Mouse (Mus musculus) left cerebral cortex, adult 11 months (tissue): ENCODE data around the gene Phka2.

Experiments
- DNase-seq: peaks from one replicate; pipeline ENCODE4 v3.0.0; 2022; ENCODE audit warnings: low spot score

Phka2 gene

DNA sequence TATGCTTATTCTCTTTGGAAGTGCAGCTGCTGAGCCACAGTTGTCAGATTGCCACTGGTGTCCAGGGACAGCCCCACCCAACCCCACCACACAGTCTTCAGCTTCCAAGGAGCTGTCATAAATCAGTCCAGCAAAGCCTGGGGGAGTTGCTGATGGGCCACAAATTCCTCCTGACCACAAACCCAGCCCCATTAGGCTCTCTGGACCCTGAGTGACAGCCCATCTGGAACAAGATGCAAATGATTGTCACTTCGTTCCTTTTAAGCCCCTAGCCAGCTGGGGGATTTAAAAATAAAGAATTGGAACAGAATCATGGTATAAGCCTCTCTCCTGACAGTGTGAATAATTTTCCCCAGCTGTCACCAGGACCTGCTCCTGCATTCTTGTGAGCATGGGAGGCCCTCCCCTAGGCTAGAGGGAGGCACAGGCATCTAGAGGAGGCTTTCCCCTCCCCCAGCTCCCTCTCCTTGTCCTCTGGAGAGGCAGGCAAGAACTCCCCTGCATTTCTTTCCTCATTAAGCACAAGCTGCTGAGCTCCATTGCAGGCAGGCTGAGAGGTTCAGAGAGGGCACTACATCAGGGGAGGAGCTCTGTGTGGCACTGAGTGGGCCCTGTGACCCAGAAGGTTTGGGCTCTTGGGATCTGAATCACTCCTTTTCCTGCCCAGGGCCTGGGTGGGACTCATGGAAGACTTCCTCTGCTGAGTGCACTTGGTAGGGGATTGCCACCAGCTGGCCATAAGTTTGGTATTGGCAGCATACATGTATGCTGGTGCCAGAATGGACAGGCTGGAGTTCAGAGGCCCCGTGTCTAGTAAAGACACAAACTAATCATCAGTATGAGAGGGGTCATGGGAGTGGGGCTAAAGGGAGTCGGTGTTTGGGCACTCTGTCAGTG is 96.8 kb downstream of the Phka2 start:
- DNase-seq, result no peak

DNA sequence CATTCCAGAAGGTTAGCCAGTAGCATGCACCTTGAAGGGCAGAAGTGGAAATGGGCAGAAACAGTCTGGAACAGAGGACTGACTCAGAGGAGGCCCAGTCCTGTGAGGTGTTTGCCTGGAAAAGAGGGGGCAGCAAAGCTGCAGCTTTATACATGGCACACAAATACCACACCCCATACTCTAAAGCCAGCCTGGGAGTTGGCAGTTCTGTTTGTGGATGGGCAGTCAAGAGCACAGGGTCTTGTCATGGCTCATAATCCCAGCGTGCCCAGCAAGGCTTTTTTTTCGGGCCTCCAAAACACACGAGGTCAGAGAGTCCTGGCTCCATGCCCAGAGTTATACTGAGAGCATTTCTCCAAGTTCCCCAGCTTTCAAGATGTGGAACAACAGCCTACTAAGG is 99.1 kb downstream of the Phka2 start:
- DNase-seq, result no peak

DNA sequence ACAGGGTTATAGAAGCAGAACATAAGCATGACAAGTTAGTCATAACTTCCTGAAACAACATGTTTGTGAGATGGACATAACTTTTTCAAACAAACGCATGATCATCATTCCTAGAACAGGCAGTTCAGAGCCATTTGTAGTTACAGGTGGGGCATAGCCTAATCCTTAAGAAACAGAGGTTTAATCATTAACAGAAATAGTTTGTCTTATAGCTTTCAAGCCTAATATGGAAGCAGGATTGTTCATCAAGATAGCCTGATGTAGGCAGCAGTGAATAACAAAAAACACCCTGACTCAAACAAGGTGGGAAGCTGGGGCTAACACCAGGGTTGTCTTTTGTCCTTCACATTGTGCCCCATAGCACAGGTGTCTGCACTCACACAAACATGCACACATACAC is 100.8 kb downstream of the Phka2 start:
- DNase-seq, result no peak

DNA sequence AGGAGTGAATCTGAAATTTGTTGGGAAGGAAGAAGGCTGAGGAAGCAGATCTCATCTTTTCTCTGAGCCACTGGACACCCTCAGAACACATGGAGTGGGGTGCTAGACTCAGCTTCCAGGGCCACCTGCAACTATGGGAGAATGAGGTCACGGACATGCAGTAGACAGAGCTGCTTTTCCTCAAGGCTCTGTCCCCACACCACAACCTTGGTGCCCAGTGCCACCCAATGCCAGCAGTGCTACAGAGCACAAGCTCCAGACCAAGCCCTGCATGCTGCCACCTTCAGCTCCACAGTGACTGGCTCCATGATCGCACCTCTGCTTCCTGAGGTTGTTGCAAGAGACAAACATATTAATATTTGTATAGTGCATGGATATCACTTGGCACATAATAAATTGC is 101.3 kb downstream of the Phka2 start:
- DNase-seq, result no peak

DNA sequence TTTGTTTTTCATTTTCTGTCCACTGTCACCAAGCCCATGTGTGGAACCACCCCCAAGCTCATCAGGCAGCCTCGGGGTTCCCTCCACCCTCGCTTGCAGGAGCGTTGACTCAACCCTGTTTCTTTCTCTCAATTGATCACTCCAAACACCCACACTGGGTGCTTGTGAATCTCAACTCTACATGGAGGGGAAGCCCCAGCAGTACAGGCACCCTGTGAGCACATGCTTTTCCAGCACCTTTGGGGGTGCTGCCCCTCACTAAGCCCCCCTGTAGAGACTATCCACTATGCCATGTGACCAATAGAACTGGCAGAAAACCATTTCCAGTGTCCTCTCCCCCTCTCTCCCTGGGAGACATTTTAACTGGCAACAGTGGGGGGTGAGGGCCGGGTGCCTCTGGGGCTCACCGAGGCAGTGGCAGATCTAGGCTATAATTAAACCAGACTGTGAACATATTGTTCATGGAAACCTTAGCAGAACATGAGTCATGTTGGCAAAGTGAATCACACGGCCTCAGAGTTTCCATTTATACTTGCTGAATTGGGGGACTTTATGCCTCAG is 102.1 kb downstream of the Phka2 start:
- no peak for DNase-seq

DNA sequence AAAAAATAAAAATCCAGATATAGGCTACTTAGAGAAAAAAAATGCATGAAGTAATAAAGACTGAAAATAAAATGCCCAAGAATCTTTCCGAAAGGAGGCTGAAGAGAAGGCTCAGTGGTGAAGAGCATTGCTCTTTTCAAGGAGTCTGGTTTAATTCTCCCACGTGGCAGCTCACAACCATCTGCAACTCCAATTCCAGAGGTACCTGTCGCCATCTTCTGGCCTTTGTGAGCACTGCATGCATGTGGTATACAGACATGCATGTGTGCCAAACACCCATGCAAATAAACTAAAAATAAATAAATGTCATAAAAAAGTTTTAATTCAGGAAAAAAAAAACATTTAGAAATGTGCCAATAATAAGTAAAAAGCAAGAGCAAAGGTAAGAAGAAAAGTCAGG is 107.9 kb downstream of the Phka2 start:
- DNase-seq, result no peak

DNA sequence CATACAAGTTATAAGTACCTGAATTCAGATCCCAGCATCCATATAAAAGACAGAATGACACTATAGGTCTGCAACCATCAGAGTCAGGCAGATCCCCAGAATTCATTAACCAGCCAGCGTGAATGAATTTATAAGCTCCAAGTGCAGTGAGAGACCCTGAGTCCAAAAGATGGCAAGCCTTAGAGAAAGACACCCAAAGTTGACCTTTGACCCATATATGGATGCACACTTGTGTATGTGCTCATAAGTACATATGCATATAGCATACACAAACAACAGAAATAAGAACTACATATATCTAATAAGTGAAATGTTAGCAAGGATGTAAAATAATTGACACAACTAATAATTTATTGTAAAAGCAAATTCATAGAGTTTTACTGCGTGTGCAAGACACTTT is 108.5 kb downstream of the Phka2 start:
- no peak for DNase-seq

DNA sequence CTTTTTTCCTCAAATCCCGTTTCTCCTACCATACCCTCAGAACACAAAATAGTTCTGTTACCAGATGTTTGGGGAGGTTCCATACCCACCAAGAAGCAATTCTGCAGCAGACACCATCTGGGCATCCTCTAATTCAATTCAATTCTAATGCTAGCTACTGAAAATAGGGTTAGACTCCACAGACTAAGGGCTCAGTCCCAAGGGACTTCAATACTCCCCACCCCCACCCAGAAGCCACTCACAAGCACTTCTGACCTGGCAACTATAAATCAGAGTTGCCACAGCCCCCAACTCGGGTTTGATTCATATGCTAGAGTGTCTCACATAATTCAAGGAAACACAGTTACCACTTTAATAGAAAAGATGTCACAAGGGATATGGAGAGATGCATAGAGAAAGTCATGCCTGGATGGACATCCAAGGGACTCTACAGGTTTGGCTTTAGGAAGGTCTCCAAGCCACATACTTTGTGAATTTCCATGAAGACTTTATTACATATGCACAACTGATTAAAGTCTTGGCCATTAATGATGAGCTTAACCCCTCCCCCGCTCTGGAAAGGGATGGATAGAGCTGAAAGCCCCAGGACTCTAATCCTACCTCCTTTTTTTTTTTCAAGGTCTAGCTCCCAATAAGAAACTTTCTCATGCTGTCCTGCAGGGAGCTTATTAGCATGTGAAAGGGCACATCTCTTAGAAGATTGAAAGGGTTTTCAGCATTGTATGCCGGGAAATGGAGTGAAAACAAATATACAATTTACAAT is 109.1 kb downstream of the Phka2 start:
- no peak for DNase-seq
